ENCODE assay signal across 7 mouse cellular contexts in the genomic region with DNA sequence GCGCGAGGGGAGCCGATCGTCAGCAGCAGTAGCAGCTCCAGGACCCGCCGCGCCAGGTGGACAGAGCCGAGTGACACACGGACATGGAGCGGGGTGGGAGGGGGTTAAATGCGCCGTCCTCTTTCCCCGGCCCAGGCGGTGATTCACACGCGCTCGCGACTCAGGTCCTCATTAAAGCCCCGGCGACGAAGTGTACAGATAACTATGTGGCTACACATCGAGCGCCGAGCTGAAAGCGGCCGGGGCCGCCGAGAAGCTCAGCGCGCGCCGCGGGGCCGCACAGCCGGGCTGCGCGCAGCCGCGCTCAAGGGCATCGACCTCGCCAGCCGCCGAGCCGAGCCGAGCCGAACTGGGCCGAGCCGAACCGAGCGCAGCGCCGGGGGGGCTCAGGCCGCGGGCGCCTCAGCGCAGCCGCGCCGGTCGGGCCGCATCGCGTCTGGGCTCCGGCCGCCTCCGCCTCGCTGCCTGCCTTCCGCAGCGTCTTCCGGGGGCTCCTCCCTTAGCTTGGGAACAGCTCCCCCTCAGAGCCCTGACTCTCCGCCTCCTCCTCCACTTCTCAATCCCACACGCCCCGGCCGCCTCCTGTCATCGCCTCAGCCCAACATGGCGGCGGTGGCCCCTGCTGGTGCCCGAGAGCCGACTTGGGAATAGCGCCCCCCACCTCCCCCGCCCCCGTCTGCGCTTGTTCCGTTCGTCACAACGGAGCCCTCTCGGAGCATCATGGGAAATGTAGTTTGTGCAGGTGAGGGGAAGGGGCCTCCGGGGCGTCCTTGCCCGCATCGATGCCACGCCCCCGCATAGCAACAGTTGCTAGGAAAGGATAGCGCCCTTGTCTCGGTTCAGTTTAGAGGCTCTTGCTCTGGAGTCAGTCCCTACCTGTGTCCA. TPM values are rescaled to one million over a fixed set of nuclear protein-coding genes. Genes with fewer than 3 reads are reported as not detected.
DNase-seq lines count a peak whose midpoint lies in the region; ATAC-seq lines count a peak whose summit lies in the region.

TSS of gene Ubl3 (minus strand) at position 603 of the 885 bp plus-strand sequence.

- peak; percentile 95 for DNase-seq in adrenal gland, adult 2 months
- peak; percentile 99 for DNase-seq in embryo, embryonic 9.5 days (ENCODE audit: extremely low spot score)
- peak; percentile 79 to 88 for DNase-seq in gastrocnemius, postnatal 4 days (ENCODE audit: low spot score in 2 of 2)
- peak; percentile 89 to 90 for DNase-seq in left cerebral cortex, postnatal 36 days (ENCODE audit: low spot score in 2 of 2)
- DNase-seq in midbrain, embryonic 11.5 days (ENCODE audit: low spot score, missing footprints): peak; percentile 99
- peak; percentile 90 for DNase-seq in skeletal muscle tissue, adult 2 months (ENCODE audit: low read depth, low spot score)

- WGBS in intestine, embryonic 16.5 days: under 1% methylated on average over 84 of the region's 95 CpGs
- WGBS in midbrain, embryonic 11.5 days: under 1% methylated on average over 84 of the region's 95 CpGs

- no peaks in the 10 kb centered on the region for H3K27me3 ChIP-seq in intestine, embryonic 16.5 days (replicated peaks; ENCODE audit: control insufficient read depth, insufficient read depth, low read length)
- peaks cover 3% of the 10 kb centered on the region; the same call in 1 of the 2 replicates for H3K27me3 ChIP-seq in midbrain, embryonic 11.5 days (ENCODE audit: control insufficient read depth, insufficient read depth, low read length)

- ATAC-seq in intestine, embryonic 16.5 days: peak; percentile 93
- peak; percentile 97 for ATAC-seq in midbrain, embryonic 11.5 days (ENCODE audit: low FRiP score)

- no peaks in the 10 kb centered on the region for H3K9me3 ChIP-seq in intestine, embryonic 16.5 days (ENCODE audit: control insufficient read depth, low read length)
- no peaks in the 10 kb centered on the region for H3K9me3 ChIP-seq in midbrain, embryonic 11.5 days (ENCODE audit: control insufficient read depth, low read length)

- no peaks in the 10 kb centered on the region for H3K36me3 ChIP-seq in intestine, embryonic 16.5 days (ENCODE audit: control insufficient read depth, insufficient read depth, low read length)
- no peaks in the 10 kb centered on the region for H3K36me3 ChIP-seq in midbrain, embryonic 11.5 days (ENCODE audit: control insufficient read depth, insufficient read depth, low read length)

- intact Hi-C loops in left cerebral cortex, postnatal 36 days (cut with DNase I): loop anchor here (2.0 to 5.0 kb wide), 3 partner anchors 75 to 156 kb away; partner anchors contain the start of gene Slc7a1

- peak within 1 kb of the TSS; percentile 78 for H3K4me2 ChIP-seq in intestine, embryonic 16.5 days (ENCODE audit: low read depth, low read length)
- peak within 1 kb of the TSS; percentile 74 for H3K4me2 ChIP-seq in midbrain, embryonic 11.5 days

- peak within 1 kb of the TSS; percentile 86 for H3K9ac ChIP-seq in intestine, embryonic 16.5 days (ENCODE audit: low read depth, low read length)
- H3K9ac ChIP-seq in midbrain, embryonic 11.5 days (ENCODE audit: low read length): peak within 1 kb of the TSS; percentile 81

- peak within 1 kb of the TSS; percentile 55 for H3K4me3 ChIP-seq in intestine, embryonic 16.5 days (ENCODE audit: low read length)
- H3K4me3 ChIP-seq in midbrain, embryonic 11.5 days (ENCODE audit: low read depth, low read length): peak within 1 kb of the TSS; percentile 70

- H3K27ac ChIP-seq in intestine, embryonic 16.5 days (ENCODE audit: low read length): peak within 1 kb of the TSS; percentile 96
- peak within 1 kb of the TSS; percentile 98 for H3K27ac ChIP-seq in midbrain, embryonic 11.5 days (ENCODE audit: low read depth, low read length)

- H3K4me1 ChIP-seq in intestine, embryonic 16.5 days (ENCODE audit: control insufficient read depth, insufficient read depth, low read length): peaks cover 22% of the 10 kb centered on the region
- peaks cover 24% of the 10 kb centered on the region for H3K4me1 ChIP-seq in midbrain, embryonic 11.5 days (ENCODE audit: control insufficient read depth, insufficient read depth, low read length)

RNA-seq across cellular contexts. Expression of gene Ubl3, which starts in this region (rescaled TPM):
- total RNA-seq in adrenal gland, adult 2 months (2021): 100 to 1,000 TPM; 163 to 167 TPM
- polyA plus RNA-seq in adrenal gland, adult 2 months (2012; rRNA removed): 90.5 and 90.9 TPM in 2 replicates
- 10 to 100 TPM; 82.3 to 92.1 TPM for total RNA-seq in gastrocnemius, postnatal 4 days (2021)
- polyA plus RNA-seq in intestine, embryonic 16.5 days (2015; fragmentation: Nextera tagmentation; extraction: Ambion mirVana): 27.0 and 59.0 TPM in 2 replicates
- total RNA-seq in left cerebral cortex, postnatal 36 days (2021): 100 to 1,000 TPM; 236 to 271 TPM
- 64.5 and 66.9 TPM in 2 replicates for polyA plus RNA-seq in midbrain, embryonic 11.5 days (2014; fragmentation: Nextera tagmentation; extraction: Ambion mirVana)

Comparison
In these comparisons a context has a peak if more than half of its experiments do, and no peak if none do; other contexts are left out.
1. Peak in every context shown above with its lines: DNase-seq, ATAC-seq, H3K4me3 ChIP-seq and H3K27ac ChIP-seq.